Mouse (Mus musculus) kidney, adult 2 months (tissue): ENCODE measurements around the gene Rnf145. TPM values are rescaled to one million over a fixed set of nuclear protein-coding genes. Genes with fewer than 3 reads are reported as not detected.

Experiments
- DNase-seq: peaks from one replicate; pipeline ENCODE4 v3.0.0; 2021
- H3K27ac ChIP-seq: fragments of 200-500 bp; 2 replicates; pipeline ENCODE4 v1.5.1; 2012; ENCODE audit warnings: low read depth, low read length, control low read depth, inconsistent platforms; ENCODE audit not compliant: insufficient read depth
- H3K27me3 ChIP-seq: fragments of 200-500 bp; replicated peaks from 2 replicates; pipeline ENCODE4 v1.6.1; 2012; ENCODE audit warnings: mild to moderate bottlenecking, moderate library complexity, low read length, inconsistent platforms; ENCODE audit not compliant: control insufficient read depth, insufficient read depth
- H3K36me3 ChIP-seq: fragments of 200-500 bp; 2 replicates; pipeline ENCODE4 v1.6.1; 2012; ENCODE audit warnings: mild to moderate bottlenecking, moderate library complexity, low read length, inconsistent platforms; ENCODE audit not compliant: control insufficient read depth, insufficient read depth
- H3K4me1 ChIP-seq: fragments of 200-500 bp; 2 replicates; pipeline ENCODE4 v1.6.1; 2011; ENCODE audit warnings: low read length; ENCODE audit not compliant: control insufficient read depth, insufficient read depth
- H3K4me3 ChIP-seq: fragments of 200-500 bp; 2 replicates; pipeline ENCODE4 v1.5.1; 2011; ENCODE audit warnings: mild to moderate bottlenecking, low read depth, low read length, control low read depth; ENCODE audit not compliant: insufficient read depth
- CTCF ChIP-seq: fragments of 200-500 bp; conservative IDR thresholded peaks from 2 replicates; pipeline ENCODE4 v1.5.1; 2011; ENCODE audit warnings: low read depth, mild to moderate bottlenecking, control low read depth, low read length, moderate library complexity, mixed read lengths; ENCODE audit not compliant: insufficient read depth, insufficient read length
- POLR2A ChIP-seq: fragments of 200-500 bp; IDR thresholded peaks from one replicate; pipeline ENCODE4 v1.6.1; 2011; ENCODE audit warnings: low read depth, low read length, control low read depth
- WGBS: fragments of 180-500 bp; shearing (Covaris S2); methylation state at CpG from one replicate; pipeline ENCODE4 v1.1.7; 2018; 5-methylcytosine and 5-hydroxymethylcytosine counted together
- polyA plus RNA-seq: library from polyadenylated mRNA; depleted of rRNA; stranded (reverse); fragments of >200 nt; gene quantifications from 2 replicates; pipeline ENCODE4 v1.2.3, GENCODE M21; 2012

The Rnf145 gene
- polyA plus RNA-seq, 1 experiment: 62.1 TPM

DNA sequence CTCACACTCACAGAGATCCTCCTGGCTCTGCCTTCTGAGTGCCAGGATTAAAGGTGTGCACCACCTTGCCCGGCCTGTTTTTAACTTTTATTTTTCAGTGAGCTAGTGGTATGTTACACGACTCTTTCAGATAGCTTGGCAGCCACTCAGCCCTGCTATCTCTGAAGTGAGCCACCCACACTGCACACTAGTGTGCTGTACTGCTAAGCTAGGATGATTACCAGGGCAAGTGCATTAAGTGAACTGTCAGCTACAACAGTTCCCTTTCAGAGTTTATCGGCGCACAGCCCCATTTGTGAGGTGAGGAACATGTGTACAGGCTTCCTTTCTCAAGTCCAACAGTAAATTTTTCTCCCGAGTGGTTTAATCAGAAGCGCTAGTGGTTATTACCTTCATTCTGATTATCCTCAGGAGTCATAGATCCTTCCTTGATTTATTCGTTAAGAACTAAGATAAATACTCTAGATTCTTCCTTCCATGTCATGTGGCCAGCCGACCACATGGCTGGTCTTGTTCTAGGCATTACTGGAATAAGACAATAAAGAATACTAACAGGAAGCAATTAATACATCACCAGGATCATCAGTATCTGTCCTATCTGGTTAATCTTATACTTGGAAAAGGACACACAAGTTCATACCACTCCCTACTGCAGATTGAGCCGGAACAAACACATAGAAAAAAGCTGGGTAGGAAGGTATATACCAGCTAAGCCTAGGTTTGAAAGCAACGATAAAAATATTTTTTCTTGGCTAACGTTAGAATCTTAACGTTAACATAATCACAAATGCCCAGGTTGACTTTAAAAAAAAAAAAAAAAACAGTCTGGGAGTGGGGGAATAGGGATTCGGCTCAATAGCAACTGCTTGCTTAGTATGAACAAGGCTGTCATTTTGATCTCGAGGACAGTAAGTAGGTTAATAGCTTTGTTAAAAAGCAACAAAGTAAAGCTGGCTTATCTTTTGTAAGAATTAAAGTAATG lies 6.4 kb upstream of the Rnf145 start:
- Histone ChIP-seq H3K27ac (peak overlapping the region; percentile 73; the same call in 1 of the 2 replicates), H3K4me3 (no peak overlapping the region), H3K36me3 (no peaks in the 10 kb centered on the region), H3K27me3 (no peaks in the 10 kb centered on the region), H3K4me1 (no peaks in the 10 kb centered on the region)
- 46% methylated on average over 14 of the region's 14 CpGs for WGBS
- peak; percentile 41 for DNase-seq
- TF ChIP-seq CTCF: no peak
- TF ChIP-seq POLR2A: no peak

DNA sequence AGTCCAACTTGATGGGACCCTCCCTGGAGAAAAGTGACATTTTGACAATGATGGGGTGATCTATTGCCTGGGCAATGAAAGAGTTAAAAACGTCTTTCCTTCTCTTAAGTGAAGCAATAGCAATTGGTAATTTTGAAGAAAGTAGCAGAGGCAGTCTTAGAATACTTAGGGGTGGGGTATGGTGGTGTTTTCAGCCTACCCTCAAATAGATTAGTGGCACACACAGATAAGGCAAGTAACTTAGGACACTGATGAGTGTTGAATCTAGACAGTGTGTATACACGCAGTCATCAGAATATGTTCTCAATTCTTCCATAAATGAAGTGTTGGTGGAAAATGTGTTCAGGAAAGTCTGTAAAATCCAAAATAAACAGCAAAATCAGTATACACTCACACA lies 5.7 kb upstream of the Rnf145 start:
- H3K27me3 ChIP-seq: no peaks in the 10 kb centered on the region
- peaks cover 6% of the 10 kb centered on the region; the same call in 1 of the 2 replicates for H3K4me1 ChIP-seq
- no peak for TF ChIP-seq POLR2A
- TF ChIP-seq CTCF: no peak
- DNase-seq: no peak
- no peaks in the 10 kb centered on the region for H3K36me3 ChIP-seq
- H3K27ac ChIP-seq: no peak overlapping the region
- WGBS: 52% methylated on average over 2 of the region's 2 CpGs
- no peak overlapping the region for H3K4me3 ChIP-seq

DNA sequence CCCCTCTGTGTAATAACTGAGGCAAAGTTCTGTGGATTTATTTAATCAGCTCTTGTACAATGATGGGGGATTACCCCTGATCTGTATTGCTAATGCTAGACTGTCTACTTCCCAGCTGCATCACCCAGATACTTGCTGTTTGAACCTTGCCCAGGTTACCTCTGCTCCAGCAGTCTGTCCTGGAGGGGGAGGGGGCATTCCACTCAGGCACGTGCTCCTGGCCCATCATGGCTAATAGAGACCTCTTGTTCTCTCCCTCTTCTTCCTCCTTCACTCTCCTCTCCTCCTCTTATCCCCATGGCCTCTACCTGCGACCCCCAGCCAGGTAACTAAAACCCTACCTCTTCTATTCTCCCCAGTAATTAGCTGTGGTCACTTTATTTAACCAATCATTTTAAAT lies 4.1 kb upstream of the Rnf145 start:
- peaks cover 6% of the 10 kb centered on the region; the same call in 1 of the 2 replicates for H3K4me1 ChIP-seq
- TF ChIP-seq POLR2A (no peak), CTCF (no peak)
- no peak overlapping the region for H3K4me3 ChIP-seq
- no peaks in the 10 kb centered on the region for H3K27me3 ChIP-seq
- H3K27ac ChIP-seq: no peak overlapping the region; the same call in 1 of the 2 replicates
- WGBS: 58% methylated on average over 2 of the region's 2 CpGs
- no peaks in the 10 kb centered on the region for H3K36me3 ChIP-seq
- DNase-seq: peak; percentile 86

DNA sequence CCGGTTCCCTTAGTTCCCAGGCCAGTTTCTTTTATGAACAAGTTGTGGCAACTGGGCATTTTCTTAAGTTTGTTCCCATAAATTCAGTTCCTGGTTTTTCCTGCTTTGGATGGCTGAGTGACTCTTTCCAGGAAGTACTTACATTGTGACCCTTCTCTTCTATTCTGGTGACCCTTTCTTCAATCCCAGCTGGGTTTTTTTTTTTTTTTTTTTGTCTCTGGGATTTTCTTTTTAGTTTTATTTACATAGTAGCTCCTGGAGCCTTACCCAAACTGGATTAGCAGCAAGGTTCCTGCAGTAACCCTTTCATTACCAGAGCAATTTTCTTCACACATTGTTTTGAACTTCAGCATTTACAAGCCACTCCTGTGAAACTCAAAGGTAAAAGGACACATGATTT lies 2.4 kb upstream of the Rnf145 start:
- no peak overlapping the region for H3K27ac ChIP-seq
- peaks cover 8% of the 10 kb centered on the region; the same call in 1 of the 2 replicates for H3K4me1 ChIP-seq
- no peaks in the 10 kb centered on the region for H3K27me3 ChIP-seq
- DNase-seq: no peak
- no peaks in the 10 kb centered on the region for H3K36me3 ChIP-seq
- no peak overlapping the region for H3K4me3 ChIP-seq
- TF ChIP-seq CTCF (no peak), POLR2A (no peak)
- 45% methylated on average over 1 of the region's 1 CpGs for WGBS

DNA sequence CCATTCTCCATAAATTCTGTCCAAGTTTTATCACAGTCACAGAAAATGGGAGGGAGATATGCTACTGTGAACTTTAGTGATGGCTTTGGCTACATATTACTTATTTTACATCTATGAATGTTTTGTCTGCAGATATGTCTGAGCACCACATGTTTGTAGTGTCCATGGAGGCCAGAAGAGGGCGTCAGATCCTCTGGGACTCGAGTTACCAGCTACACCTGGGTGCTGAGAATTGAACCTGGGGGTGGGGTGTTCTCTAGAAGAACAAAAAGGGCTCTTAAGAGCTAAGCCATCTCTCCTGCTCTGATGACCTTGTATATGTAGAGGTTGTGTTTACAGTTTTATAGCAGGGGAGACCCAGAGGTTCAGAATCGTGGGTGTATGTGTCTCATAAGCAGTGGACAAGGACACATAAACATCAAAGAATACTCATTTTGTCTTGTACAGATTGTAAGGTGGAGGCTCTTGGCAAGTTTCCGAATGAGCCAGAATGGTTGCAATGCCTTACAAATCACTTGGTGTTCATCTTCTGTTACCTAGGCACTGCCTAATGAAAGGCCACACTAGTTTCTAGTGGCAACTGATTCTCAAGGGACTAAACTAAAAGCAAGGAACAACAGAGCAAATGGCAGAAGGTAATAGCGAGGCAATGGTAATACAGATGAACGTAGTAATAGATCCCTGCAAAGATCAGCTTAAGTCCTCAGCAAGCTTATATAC lies 1.0 kb upstream of the Rnf145 start:
- no peaks in the 10 kb centered on the region for H3K36me3 ChIP-seq
- WGBS: 45% methylated on average over 6 of the region's 6 CpGs
- peak overlapping the region; percentile 61 for H3K27ac ChIP-seq
- H3K4me3 ChIP-seq: no peak overlapping the region
- no peak for DNase-seq
- no peaks in the 10 kb centered on the region for H3K27me3 ChIP-seq
- no peak for TF ChIP-seq POLR2A
- H3K4me1 ChIP-seq: peaks cover 8% of the 10 kb centered on the region; the same call in 1 of the 2 replicates

DNA sequence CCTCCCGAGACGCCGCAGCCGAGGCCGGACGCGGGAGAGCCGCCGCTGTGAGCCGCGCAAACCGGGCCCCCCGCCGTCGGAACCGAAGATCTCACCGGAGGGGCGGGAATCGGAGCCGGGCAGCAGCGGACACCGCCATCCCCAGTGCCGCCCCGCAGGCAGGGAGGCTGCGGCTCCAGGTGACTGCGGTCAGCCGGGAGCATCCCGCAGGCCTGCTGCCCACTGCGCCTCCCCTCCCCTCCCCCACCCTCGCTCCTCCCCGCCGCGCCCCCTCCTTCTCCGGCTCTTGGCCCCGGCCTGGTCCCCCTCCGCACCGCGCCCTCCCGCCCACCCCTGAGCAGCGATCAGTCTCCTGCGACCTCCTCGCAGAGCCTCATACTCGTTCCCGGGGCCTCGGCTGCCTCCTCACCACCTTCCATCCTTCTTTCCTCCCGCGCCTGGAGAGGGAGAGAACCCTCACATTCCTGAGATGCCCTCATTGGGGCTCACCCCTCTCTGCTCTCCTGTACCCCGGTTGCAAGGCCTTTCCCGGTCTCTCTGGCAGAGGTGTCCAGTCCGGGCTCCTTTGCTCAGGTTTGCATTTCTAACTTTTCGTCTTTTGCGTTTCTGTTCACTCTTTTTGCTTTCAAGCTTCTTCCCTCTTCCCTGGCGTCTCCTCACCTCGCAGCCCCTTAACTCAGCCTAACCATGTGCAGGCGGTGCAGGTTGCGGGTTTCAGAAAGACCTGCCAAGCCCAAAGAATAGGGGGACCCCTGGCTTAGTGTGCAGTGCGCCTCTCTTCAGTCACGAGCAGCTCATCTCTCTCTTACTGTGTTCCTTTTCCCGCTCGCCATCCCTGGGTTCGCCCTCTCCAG lies 559 bp downstream of the Rnf145 start:
- peak; percentile 23 for DNase-seq

More for the DNA sequence above, 559 bp downstream of the Rnf145 start:
- H3K27ac ChIP-seq: peak overlapping the region; percentile 78
- peak overlapping the region; percentile 64 for H3K4me3 ChIP-seq
- no peaks in the 10 kb centered on the region for H3K36me3 ChIP-seq
- TF ChIP-seq CTCF: no peak
- TF ChIP-seq POLR2A: no peak
- whole genome bisulfite sequencing: under 1% methylated on average over 49 of the region's 61 CpGs
- H3K4me1 ChIP-seq: peaks cover 8% of the 10 kb centered on the region; the same call in 1 of the 2 replicates
- H3K27me3 ChIP-seq: no peaks in the 10 kb centered on the region
